Mouse (Mus musculus): ENCODE measurements at regions not wholly inside any gene's neighbourhood (a gene's known extent, or its start where the extent isn't known, plus 50 kb on each side); places are given as distances from the start of the nearest gene placed in this dataset.
A peak's percentile ranks its signal among the peaks of the same experiment; 100 is the strongest.

DNA sequence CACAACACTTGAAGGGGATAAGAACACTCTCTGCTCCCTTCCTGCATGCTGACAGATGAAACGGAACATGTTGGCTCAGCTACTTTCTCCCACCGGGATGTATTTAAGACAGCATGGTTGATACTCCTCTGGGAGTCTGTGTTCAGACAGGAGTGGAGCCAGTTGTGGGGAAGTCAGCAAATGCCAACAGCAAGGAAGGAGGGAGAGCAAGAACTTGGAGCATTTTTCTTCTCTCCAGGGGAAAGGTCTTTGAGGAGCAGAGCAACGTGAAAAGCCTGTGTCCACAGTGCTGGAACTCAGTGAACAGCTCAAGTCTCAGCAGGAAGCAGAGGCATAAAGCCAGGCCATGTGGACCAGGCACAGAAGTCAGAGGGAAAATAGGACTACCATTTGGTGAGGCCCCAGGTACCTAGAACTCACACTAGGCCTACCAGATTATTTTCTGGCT is 188.8 kb upstream of the Dmac1 start:
- ATAC-seq: no peak

DNA sequence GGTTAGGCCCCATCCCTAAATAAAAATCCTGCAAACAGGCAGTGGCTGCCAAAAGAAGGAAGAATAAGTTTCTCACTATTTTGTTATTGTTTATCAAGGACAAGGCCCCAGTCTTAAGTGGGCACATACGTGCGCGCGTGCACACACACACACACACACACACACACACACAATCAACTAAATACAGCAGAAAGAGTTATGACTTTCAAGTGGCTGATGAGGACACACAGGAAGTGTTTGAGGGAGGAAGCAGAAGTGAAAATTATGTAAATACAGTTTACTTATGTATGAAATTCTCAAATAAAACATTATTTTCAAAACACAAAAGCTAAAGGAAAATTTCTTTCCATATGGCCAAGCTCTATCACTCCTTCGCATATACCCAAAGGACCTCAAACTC is 185.5 kb upstream of the Dmac1 start:
- ATAC-seq: no peak

DNA sequence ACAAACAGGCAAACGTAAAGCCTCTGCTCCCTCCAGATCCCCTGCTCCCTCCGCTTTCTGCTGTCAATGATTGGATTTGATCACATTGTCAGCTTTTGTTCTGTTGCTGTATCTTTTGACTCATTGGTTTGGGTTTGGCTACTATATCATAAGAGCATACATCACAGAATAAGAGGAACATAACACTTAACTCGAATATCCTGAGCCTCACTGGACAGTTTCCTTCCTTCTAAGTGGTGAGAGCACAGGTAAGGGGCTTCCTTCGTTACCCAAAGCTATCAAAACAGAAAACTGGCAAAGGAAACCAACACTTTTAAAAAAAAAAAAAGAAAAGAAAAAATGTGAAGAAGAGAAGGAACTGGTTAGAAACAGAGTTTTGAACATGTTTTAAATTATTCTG is 171.4 kb upstream of the Dmac1 start:
- ATAC-seq: no peak

GRCm38 (mm10) chr4:75423296-75423695 is 145.2 kb upstream of the Dmac1 start:
- no peak for ATAC-seq

DNA sequence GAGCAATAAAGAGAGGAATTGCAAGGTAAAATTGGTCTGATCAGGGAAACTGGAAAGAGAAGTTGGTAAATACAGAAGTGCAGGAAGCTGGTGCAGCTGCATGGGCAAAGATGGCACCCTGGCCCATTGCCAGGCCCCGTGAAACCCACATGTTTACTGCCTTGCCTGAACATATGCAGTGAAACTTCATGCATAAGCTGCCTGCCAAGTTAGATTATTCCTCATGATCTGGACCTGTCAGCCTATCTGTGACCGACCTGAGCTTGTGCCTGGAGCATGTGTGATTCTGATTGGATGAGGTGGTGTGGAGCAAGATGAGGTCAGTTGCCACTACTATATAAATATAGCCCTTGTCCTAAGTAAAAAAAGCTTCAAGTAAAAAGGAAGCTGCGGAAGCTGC is 122.6 kb upstream of the Dmac1 start:
- peak; percentile 46 for ATAC-seq

DNA sequence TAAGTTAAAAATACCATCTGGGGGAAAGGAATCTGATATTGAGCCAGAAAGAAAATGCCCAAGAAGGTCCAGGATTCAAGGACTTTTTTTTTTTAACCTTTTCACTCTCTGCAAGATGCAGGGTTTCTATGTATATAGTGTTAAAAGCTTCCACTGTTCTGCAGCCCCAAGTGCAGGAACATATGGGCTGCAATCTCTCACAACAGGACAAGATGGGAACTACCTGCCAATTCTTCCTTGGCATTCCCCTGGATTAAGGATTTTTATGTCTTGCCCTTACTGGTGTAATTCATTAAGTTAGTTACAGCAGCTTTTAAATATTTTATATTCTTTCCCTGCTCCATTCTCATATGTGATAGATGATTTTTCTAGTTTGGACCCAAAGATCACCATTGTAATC is 116.9 kb upstream of the Dmac1 start:
- ATAC-seq: no peak

DNA sequence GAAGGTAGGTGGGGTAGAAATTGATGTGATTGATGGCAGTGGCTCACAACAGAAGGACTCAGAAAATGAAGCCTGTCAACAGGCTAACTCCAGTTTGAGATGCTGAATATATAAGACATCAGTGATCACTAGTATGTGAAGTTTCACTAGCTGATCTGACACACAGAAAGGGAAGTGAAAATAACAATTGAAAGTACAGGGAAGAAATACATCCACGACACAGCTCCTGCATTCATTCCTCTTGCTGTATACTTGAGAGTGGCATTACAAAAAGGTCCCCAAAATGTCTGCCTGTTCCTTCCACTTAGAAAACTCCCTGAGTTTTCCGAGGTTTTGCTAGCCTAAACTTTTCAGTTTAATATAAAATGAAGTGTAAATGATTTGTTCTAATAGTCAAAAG is 116.2 kb upstream of the Dmac1 start:
- no peak for ATAC-seq

GRCm38 (mm10) chr4:75386271-75386938 is 108.3 kb upstream of the Dmac1 start:
- no peak for ATAC-seq

- no peak for ATAC-seq
Observed at GRCm38 (mm10) chr4:75359496-75359895, 81.4 kb upstream of the Dmac1 start.

DNA sequence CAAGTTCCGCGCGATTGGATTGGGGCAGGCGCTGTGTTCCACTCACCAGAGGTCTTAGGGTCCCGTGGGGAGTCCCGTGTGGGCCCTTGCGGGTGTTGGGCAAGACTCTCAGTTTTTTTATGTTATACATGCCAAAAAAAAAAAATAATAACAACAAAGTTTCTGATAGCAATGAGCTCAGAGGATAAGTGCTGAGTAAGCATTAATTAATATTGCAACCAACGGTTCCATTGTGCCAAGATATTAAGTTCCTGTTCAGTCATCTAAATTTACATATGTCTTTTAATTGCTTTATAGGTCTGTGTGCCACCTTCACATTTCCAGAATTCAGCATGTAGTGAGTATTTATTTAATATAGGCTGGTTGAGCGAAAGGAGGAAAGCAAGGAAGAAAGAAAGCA is 77.5 kb upstream of the Dmac1 start:
- no peak for ATAC-seq

- ATAC-seq: no peak
Observed at GRCm38 (mm10) chr4:75334496-75334895, 56.4 kb upstream of the Dmac1 start.

- no peak for ATAC-seq
Observed at GRCm38 (mm10) chr4:75332791-75333190, 54.7 kb upstream of the Dmac1 start.

GRCm38 (mm10) chr4:75329511-75330171 is 51.5 kb upstream of the Dmac1 start:
- ATAC-seq: no peak

Data from inflammation-experienced regulatory T-cells, adult 6 months (primary cell).